Mouse (Mus musculus): Measurements from ENCODE around the gene Trnt1.

Gene Trnt1

DNA sequence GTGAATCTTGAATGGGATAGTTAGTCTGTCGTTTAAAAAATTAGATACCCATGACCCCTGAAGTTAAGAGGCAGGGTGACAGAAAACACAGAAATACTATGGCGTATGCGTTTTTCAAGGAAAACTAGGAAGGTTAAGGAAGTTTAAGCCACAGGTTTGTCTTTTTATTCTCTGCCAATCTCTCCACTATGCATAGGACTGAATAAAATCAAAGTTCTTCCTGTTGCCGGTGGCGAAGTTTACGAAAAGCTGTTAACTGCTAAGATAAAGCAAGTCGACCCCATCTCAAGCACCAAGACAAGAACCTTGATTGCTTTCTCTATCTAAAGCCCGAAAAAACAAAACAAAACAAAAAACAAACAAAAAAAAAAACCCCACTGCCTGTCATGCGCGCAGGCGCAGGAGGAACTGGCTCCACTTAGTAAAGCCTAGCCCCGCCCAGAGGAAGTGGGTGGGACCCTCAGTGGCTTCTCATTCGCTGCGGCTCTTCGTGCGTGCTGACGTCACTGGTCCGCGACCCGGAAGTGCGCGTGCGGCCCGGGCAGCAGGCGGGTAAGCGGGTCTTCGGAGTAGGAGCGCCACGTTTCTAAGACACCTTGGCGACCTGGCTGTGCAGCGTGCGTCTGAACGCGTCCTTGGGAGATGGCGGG, at the start of gene Trnt1:
Gene Trnt1, plus strand, starts transcription at position 481 of the 650 bp plus-strand sequence.
- CTCF ChIA-PET: interaction anchor here (0.7 kb wide), 1 partner anchor 106 kb away, joined by 8 read pairs; no protein-coding TSS in a partner anchor

DNA sequence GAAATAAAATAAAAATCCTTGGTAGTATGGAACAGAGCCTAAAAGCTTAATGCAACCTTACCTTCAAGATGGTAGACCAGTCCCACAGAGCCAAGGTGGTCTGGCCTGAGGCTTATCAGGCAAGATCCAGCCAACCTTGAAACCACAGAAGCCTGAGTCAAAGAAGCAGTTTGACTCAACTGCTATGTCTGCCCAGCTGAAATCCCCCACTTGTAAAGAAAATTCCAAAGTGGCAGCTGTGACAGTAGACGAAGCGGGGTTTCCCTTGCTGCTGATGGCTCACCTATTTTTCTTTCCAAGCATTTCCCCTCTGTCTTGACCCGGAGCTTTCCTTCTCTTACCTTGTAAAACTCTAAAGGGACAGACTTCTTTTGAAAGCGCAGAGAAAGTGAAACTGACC, 43.3 kb upstream of the Trnt1 start:
- CTCF ChIA-PET: no interaction called here

DNA sequence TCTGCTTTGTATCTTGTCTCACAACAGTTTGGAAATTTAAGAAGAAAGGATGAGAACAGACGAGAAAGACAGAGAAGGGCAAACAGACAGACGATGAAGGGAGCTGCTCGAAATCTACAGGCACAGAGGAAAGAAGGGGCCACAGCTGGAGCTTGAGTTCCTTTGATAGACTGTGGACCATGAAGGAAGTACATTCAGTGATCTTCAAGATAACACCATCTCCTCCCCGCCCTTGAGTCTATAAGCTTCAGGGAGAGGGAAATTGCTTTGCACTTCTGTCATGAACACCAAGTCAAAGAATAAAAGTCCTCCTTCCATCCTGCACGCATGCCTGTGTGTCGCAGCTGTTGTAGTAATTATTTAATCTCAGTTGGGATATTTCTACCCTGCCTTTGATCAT, 42.8 kb upstream of the Trnt1 start:
- CTCF ChIA-PET: no interaction called here

DNA sequence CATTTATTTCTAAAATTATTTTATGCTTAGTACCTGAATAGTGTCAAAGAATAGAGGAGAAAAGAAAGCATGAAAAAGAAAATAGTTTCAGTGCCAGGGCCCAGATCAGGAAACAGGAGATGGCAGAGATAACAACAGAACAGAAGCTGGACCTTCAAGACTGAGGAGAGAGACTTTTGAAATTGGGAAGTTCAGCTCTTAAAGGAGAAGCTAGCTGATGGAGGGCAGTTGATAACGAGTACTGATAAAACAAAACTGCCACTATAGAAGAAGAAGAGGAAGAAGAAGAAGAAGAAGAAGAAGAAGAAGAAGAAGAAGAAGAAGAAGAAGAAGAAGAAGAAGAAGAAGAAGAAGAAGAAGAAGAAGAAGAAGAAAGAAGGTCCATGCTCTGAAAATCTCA, 41.2 kb upstream of the Trnt1 start:
- CTCF ChIA-PET: interaction anchor here (0.7 kb wide), 1 partner anchor 26 kb away, joined by 3 read pairs; no protein-coding TSS in a partner anchor

DNA sequence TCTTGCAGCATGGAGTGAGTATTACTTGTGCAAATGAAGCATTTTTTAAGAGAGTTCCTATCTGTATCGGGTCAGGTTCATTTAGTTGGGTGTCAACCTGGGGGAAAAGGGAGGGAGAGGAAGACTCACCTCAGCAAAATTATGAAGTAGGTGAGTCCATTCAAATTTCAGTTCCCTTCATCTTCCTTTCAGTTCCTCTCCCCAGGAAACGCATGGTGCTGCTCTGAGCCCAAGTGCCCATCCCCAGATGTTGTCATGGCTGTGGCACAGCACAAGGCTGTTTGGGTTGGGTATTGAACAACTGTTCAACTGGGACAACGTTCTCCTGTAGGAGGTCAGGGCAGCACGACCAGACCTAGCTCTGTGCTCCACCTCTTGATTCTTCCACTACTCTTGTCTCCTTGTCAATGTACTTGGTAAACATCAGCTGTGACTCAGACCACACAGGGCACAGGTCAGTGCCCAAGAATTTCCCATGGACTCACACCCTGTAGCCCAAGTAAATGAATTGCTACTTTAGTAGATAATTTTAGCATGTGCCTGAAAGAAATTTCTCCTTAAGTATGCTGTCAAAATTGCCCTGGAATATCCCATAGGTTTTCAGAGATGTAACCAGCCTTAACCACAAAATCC, 39.1 kb upstream of the Trnt1 start:
- CTCF ChIA-PET: no interaction called here

DNA sequence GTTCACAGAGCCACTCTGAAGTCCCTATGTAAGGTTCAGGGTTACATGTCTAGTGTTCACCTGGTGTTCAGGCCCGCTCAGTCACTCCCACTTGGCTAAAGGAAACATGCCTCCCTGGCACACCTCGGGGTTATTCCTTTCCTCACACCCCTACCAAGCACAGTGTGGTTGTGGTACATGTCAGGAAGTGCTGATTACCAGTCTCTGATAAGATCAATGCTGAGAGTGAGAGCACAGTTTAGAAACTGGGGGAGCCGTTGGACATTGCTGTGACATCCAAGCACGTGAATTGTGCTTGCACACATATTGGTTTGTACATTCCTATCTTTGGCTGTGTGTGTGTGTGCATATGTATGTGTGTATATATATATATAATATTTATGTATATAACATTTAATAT, 36.4 kb upstream of the Trnt1 start:
- CTCF ChIA-PET: no interaction called here

DNA sequence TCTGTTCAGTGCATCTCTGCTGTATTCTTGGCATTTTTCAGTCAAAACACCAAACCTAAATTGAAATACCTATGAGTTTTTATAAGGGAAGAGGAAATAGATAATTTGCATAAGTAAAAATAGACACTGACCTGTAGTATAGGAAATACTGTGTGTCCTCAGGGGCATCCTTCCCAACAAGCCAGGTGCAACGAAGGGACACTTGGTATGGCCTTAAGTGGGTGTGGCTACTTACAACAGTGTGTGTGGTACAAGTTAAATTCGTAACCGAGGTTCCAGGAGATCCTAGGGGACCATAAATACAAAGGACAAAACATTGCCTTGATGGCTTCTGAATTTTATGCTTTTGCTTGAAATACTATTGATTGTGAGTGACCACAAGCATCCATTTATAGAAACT, 30.7 kb upstream of the Trnt1 start:
- CTCF ChIA-PET: no interaction called here

DNA sequence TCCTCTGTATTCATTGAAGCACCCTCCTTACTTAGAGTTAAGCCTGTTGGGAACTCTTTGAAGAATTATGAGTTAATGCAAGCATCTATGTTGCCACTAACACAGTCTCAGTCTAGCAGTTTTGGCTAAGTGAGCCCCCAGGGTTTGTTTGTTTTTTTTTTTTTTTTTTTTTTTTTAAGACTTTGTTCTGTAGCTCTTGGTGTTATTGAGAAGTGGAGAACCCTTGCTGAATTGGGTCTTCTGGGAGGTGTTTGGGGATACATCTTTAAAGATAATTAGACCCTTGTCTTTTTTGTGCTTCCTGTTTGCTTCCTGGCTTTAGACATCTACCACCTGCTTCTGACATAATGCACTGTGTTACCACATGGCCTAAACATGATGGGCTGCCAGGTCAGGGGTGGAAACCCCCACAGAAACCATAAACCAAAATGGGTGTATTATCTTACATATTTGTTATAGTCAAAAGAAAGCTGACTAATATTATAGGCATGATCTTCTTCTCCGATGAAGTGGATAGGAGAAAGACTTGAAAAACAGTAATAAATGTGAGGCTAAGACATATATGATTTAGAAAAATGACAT, 28.6 kb upstream of the Trnt1 start:
- CTCF ChIA-PET: interaction anchor here (0.6 kb wide), 1 partner anchor 8 kb away, joined by 4 read pairs; no protein-coding TSS in a partner anchor

DNA sequence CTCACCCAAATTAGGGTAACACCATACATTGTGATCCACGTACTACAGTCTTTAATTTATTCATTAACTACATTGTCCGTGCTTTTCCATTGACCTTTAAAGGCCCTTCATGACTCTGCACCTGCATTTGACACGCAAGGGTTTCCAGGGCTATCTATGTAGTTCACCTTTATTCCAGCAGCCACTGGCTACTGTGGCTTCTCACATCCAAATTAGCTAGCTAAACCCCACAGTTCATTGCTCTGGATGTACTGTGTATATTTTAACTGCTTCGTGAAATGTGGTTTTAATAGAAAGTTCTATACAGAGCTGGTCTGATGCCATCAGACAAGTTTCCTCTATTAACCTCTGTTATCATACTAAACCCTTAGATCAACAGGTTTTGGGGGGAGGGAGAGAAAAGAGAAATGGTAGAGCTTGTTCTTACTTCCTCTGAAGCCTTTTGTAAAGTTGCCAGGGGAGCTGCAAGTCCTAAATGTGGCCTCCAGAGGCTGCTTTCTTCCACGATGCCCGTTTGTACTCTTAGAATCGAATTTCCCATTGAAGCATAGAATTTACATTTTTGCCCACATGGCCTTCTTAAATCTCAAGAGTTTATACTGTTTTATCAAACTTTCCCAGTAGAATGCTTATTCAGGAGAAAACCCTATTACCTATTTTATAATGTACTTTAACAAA, 25.2 kb upstream of the Trnt1 start:
- CTCF ChIA-PET: no interaction called here

DNA sequence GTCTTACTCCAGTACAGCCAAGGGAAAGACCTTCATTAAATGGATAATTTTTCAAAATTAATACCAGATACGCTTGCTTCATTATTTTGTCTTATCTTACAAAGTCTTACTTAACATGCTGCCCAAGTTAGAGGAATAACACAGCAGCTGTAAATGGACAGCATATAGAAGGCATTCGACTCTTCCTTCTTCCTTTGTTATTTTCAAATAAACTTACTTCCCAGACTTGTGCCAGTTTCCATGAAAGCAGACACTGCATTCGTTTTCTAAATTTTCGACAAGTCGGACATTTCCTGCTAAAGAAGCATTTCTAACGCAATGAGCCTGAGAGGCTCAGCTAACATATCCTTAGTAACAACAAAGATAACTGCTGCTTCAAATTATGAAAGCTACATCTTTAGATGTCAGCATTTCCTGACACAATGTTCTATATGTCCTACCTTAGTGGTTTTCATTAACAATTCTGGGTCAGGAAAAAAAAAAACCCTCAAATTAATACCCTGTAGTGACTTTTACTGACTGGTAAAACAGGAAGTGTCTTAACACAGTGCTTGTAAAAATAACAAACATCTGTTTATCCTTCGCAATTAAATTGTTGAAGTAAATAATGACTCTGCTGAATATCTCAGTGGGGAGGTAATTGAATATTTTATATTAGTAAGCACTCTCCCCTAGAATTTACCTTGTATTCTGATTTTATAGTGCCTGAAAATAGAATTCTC, 23.1 kb upstream of the Trnt1 start:
- CTCF ChIA-PET: interaction anchor here (0.8 kb wide), 1 partner anchor 26 kb away, joined by 3 read pairs; no protein-coding TSS in a partner anchor

DNA sequence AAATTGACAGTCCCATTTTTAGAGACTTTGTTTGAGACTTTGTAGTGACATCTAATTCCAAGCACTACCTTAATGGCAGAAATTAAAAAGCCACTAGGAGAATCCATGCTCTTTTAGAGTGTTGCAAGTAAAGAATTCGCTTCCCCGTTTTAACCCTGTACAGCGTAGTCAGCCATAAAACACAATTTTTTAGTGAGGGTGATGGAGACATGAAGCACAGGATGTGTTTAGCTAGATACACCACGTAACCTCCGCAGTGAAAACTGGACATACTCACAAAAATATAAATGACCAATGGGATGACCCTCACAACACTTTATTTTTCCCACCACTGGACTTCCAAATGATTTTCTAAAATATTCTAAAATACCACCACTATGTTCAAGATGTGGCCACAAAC, 21.7 kb upstream of the Trnt1 start:
- CTCF ChIA-PET: no interaction called here

DNA sequence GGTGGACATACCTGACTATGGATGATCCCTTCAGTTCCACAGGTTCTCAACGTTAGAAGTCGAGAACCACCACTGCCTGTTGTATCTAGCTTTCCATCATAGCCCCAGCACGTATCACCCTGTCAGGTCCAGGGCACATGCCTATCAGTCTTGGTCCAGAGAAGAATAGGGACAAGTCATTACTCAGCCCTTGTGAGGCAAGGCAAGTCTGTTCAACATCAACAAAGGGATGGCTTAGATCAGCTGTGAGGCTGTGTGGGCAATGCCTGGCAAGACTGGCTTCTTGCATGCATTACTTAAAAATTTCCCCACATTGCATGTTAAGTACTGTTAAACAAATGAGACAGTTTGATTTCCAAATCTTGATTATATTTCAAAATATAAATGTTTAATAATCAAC, 21.1 kb upstream of the Trnt1 start:
- CTCF ChIA-PET: no interaction called here

DNA sequence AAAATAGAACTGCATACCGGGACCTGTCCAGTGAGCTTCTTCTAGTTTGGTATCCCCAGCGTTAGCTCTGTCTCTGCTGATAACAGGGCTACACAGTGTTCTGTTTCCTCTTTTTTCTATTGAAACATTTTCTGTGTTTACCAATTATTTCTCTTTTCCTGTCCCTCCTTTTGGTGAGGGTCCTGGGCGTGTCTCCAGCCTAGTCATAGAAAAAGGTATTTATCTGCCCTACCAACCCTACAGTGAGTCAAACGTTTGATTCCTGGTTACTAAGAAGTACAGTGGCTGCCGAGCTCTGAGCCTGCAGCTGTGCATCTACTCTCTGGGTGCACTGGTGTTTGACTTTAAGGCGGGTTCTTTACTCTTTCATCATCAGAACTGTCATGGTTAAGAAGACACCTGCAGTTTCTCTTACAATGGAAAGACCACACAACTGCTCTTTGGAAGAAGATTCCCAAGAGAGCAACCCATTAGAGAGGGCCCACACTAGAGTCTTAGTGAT, 20.0 kb upstream of the Trnt1 start, which contains the start of gene Il5ra:
Gene Il5ra, minus strand, starts transcription at position 151 of the 502 bp plus-strand sequence.
- CTCF ChIA-PET: interaction anchor here (0.5 to 0.6 kb wide), 2 partner anchors 9 to 82 kb away, joined by 3 to 4 read pairs; no protein-coding TSS in a partner anchor

DNA sequence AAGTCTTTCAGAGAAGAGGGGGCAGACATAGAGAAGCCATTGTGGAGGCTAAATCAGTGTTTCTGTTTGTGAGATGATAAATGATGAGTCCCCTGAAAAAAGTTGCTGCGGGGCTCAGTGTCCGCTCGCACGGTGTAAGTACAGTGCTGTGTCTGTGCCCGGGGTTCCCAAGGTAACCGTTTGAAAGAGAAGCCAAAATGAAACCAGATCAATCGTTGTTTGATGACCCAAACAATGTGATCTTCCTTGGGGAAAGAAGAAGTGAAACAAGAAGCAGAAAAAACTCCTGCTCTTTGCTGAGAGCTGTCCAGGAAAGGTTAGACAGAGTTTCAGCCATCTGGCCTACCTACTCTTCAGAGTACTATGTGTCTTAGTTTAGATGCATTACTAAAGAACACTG, 18.6 kb upstream of the Trnt1 start:
- CTCF ChIA-PET: no interaction called here

DNA sequence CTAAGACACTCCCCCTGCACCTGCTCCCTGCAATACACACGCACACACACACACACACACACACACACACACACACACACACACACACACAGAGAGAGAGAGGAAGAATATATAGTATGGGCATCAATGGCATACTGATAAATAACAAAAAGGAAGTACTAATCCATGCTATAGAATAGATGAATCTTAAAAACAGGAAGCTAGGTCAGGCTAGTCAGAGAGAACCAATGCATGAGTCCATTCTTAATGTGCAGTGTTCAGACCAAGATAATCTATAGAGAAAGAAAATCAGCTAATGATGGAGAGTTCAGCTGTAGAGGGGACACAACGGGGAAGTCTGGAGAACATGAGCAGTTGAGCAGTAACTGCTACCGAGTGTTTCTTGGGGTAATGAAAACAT, 10.6 kb upstream of the Trnt1 start:
- CTCF ChIA-PET: interaction anchor here (0.7 kb wide), 1 partner anchor 21 kb away, joined by 4 read pairs; no protein-coding TSS in a partner anchor

DNA sequence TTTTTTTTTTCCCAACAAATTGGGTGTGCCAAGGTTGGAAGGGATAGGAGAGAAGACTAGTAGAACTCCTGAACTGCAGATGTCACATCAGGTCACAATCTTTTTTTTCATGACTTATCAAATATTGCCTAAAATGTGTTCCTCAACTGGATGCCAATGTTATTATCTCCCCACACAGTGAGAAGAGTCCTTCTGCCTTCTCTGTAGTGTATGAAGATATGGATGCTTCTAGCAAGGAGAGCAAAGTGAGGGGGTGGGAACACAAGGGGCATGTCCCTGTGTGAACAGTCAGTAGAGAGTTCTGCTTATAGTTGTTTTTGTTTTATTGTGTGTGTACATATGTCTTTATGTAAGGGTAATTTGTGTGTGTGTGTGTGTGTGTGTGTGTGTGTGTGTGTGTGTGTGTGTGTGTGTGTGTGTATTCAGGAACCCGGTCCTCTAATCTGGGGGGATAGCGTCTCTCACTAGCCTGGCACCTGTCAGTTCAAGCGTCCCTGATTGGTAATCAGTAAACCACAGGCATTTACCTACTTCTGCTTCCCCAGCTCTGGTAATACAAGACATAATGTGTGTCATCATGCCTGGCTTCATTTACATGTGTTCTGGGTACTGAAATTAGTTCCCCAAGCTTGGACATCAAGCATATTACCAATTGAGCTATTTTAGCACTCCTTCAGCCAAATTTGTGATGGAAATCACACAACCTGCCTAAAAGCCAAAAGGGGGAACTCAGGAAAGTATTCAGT, 8.3 kb upstream of the Trnt1 start:
- CTCF ChIA-PET: interaction anchor here (1.0 kb wide), 1 partner anchor 34 kb away, joined by 5 read pairs; no protein-coding TSS in a partner anchor

DNA sequence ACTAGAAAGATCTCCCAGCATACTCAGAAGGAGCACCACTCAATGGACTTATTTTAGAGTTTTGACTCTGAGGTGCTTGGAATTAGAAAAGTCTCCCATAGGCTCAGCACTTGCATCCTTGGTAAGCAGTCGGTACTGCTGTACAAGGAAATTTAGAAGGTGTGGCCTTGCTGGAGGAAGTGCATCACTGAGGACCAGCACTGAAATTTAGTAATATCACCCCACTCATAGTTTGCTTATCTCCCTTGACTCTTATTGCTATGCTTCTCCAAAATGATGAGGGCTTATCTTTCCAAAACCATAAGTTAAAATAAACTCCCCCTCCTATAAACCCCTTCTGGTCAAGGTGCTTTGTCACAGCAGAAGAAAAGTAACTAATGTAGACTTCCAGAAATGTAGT, 7.4 kb upstream of the Trnt1 start:
- CTCF ChIA-PET: no interaction called here

DNA sequence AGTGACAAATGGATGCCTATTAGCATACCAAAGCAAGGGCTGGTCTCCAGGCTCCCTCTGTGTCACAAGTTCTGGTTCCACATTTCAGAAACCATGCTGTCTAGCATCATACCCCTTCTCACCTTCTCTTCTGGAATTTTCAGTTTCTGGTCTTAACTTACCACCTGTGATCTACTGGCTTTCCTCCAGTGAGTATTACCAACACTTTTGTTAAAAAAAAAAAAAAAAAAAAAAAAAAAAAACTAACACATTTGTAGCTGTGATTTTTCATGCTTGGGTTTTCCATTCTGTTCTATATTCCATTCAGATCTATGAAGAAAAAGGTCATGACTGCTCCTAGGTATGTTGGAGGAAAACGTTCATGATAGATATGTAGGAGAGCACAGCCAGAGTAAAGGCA, 3.0 kb upstream of the Trnt1 start:
- CTCF ChIA-PET: no interaction called here

DNA sequence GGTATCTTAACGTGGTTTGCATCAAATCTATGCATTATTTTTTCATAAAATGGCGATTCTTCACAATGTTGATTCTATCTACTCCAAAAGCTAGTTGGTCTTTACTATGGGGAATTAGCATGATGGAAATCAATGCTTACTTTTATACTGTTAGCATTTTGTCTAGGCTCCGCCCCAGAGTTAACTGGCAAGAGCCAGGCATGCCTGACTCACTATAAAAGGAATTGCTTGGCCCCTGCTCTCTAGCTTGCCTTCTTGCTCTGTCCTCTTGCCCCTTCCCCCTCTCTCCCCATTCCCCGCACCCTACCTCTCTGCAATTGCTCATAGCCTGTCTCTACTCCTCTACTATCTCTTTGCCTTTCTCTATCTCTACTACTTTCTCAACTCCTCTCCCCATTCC, 2.1 kb upstream of the Trnt1 start:
- CTCF ChIA-PET: no interaction called here

DNA sequence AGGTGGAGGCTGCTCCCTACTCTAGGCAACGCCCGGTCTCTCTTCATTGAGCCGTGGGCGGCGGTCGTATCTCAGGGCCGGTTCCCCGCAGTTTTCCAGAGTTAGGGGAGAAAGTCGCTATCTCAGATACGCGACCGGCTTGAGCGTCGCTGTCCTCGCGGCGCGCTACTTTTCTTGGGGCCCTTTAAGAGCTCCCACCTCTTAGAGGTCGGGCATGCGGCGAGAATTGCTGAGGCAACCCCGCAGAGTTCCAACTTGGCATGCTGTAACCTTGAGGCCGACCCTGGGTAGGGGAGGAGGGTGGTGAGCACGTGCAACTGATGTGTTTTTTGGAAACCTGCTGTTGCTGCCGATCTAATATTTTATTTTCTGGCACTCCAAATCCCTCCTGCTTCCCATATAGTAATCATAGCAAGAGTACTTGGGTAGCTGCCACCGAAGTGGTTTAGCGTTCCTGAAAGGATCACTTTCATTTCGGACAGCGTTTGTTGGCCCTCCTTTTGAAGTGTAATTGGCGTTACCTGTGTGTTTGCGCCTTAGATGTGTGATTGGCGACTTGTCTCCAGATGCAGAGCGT, 458 bp downstream of the Trnt1 start:
- CTCF ChIA-PET: no interaction called here

DNA sequence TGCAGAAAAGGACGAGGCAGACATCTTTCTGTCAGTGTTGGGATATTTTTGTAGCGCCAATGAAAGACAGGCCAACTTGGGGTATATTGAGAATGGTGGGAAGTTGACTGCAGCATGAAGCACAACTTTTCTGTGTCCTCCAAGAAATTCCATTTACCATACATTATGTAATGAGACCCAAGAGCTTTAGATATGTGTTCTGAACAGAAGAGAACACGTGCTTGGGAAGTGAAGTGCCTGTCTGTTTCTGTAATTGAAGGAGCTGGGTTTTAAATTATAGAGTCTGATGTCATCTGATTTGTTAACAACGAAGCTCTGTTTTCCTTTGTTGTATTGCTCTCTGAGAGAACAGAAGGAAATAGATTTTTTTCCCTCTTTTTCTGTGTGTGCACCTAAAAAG, 1.1 kb downstream of the Trnt1 start:
- CTCF ChIA-PET: no interaction called here

Measured in spleen, embryonic (tissue).